Mouse (Mus musculus) limb, embryonic 11.5 days (tissue): ENCODE measurements around the gene Arl14ep. TPM values are rescaled to one million over a fixed set of nuclear protein-coding genes. Genes with fewer than 3 reads are reported as not detected.

Source experiments
- ATAC-seq: fragments of 200-750 bp; cut with Nextera tagmentation; 2 replicates; pipeline ENCODE4 v1.8.0; 2017; ENCODE audit warnings: low read depth; ENCODE audit not compliant: insufficient number of reproducible peaks, low FRiP score, low TSS enrichment
- DNase-seq: peaks from one replicate; pipeline ENCODE4 v3.0.0-alpha.2; 2015; ENCODE audit warnings: low spot score
- H3K27ac ChIP-seq: fragments of 300-500 bp; sonication (generic); replicated peaks from 2 replicates; pipeline ENCODE4 v1.5.1; 2014; ENCODE audit warnings: low read depth, mild to moderate bottlenecking, low read length
- H3K27me3 ChIP-seq: fragments of 300-500 bp; sonication (generic); 2 replicates; pipeline ENCODE4 v1.6.1; 2014; ENCODE audit warnings: mild to moderate bottlenecking, low read length, mixed read lengths; ENCODE audit not compliant: control insufficient read depth, insufficient read depth
- H3K36me3 ChIP-seq: fragments of 300-500 bp; sonication (generic); 2 replicates; pipeline ENCODE4 v1.6.1; 2014; ENCODE audit warnings: mild to moderate bottlenecking, low read length, moderate library complexity, mixed read lengths; ENCODE audit not compliant: control insufficient read depth, insufficient read depth
- H3K4me1 ChIP-seq: fragments of 300-500 bp; sonication (generic); 2 replicates; pipeline ENCODE4 v1.6.1; 2014; ENCODE audit warnings: low read length, mixed read lengths; ENCODE audit not compliant: control insufficient read depth, insufficient read depth
- H3K4me2 ChIP-seq: fragments of 300-500 bp; sonication (generic); 2 replicates; pipeline ENCODE4 v1.6.1; 2014; ENCODE audit warnings: low read depth, mild to moderate bottlenecking, moderate library complexity; ENCODE audit not compliant: severe bottlenecking
- H3K4me3 ChIP-seq: fragments of 300-500 bp; sonication (generic); 2 replicates; pipeline ENCODE4 v1.5.1; 2014; ENCODE audit warnings: low read depth, low read length
- H3K9ac ChIP-seq: fragments of 300-500 bp; sonication (generic); 2 replicates; pipeline ENCODE4 v1.6.1; 2014; ENCODE audit warnings: mild to moderate bottlenecking, low read length
- H3K9me3 ChIP-seq: fragments of 300-500 bp; sonication (generic); 2 replicates; pipeline ENCODE4 v1.6.1; 2016; ENCODE audit warnings: low read length; ENCODE audit not compliant: control insufficient read depth
- WGBS: fragments of 180-500 bp; shearing (Covaris S2); extraction: QIAGEN DNeasy Blood & Tissue Kit; methylation state at CpG from one replicate; pipeline ENCODE4 v1.1.7; 2014; 5-methylcytosine and 5-hydroxymethylcytosine counted together
- polyA plus RNA-seq: library from polyadenylated mRNA; unstranded; fragments of >200 nt; fragmentation: Nextera tagmentation; extraction: Ambion mirVana; gene quantifications from 2 replicates; pipeline ENCODE4 v1.2.1, GENCODE M21; 2014

The Arl14ep gene
- polyA plus RNA-seq, 1 experiment from 2014 or later = 63.1 TPM

- 85% methylated on average over 3 of the region's 3 CpGs for WGBS
Measured at GRCm38 (mm10) chr2:106961650-106962049, 12.6 kb downstream of the Arl14ep start.

DNA sequence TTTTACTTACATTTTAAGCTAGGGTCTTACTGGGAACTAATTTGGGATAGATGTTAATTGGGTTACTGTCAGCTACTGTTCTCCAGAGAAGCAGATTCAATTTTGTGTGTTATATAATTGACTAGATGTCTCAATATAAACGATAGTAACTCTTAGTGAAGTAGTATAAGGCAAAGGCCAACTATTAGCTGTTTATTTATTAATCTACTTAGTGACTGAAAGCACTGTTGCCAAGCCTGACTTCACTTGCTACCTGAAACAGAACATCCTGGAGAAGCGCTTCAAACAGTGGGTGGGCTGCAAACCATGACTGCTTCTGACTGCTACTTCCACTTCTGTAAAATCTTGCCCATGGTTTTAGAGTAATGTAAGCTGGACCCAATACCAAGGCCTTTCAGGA lies 13.2 kb downstream of the Arl14ep start:
- WGBS = 95% methylated on average over 2 of the region's 2 CpGs
- Histone ChIP-seq H3K36me3 (no peaks in the 10 kb centered on the region), H3K4me2 (no peak overlapping the region), H3K4me3 (no peak overlapping the region), H3K27me3 (no peaks in the 10 kb centered on the region), H3K9me3 (no peaks in the 10 kb centered on the region), H3K4me1 (no peaks in the 10 kb centered on the region), H3K27ac (no peak overlapping the region), H3K9ac (no peak overlapping the region)
- no peak for ATAC-seq
- no peak for DNase-seq

More at GRCm38 (mm10) chr2:106961650-106962049, 12.6 kb downstream of the Arl14ep start:
- Histone ChIP-seq H3K9ac (no peak overlapping the region), H3K36me3 (no peaks in the 10 kb centered on the region), H3K27me3 (no peaks in the 10 kb centered on the region), H3K4me3 (no peak overlapping the region), H3K4me2 (no peak overlapping the region), H3K27ac (no peak overlapping the region), H3K4me1 (no peaks in the 10 kb centered on the region), H3K9me3 (no peaks in the 10 kb centered on the region)
- ATAC-seq (no peak), DNase-seq (no peak)

DNA sequence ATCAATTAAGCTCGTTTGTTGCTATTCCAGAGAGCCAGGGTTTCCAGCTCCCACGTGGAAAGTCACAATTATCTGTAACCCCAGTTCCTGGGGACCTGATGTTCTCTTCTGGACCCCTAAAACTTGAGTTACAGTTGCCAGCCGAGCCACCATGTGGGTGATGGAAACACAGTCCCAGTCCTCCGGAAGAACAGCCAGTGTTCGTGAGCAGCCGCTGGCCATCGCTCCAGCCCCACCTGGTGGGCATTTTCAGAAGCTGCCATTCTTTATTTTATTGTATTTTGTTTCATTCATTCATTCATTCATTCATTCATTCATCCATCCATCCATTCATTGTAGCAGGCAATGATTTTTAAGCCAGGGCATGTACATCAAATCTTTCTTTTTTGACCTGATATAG lies 14.0 kb downstream of the Arl14ep start:
- no peak overlapping the region for H3K9ac ChIP-seq
- H3K4me1 ChIP-seq = no peaks in the 10 kb centered on the region
- no peaks in the 10 kb centered on the region for H3K9me3 ChIP-seq
- DNase-seq (peak; percentile 62), ATAC-seq (no peak)
- no peaks in the 10 kb centered on the region for H3K27me3 ChIP-seq
- 32% methylated on average over 7 of the region's 7 CpGs for WGBS
- H3K36me3 ChIP-seq = no peaks in the 10 kb centered on the region
- no peak overlapping the region for H3K27ac ChIP-seq
- H3K4me2 ChIP-seq = no peak overlapping the region
- H3K4me3 ChIP-seq = no peak overlapping the region

GRCm38 (mm10) chr2:106959380-106959779 lies 14.8 kb downstream of the Arl14ep start:
- no peaks in the 10 kb centered on the region for H3K27me3 ChIP-seq
- WGBS = 88% methylated on average over 5 of the region's 5 CpGs
- no peak for ATAC-seq
- no peak overlapping the region for H3K4me3 ChIP-seq
- no peak for DNase-seq
- H3K27ac ChIP-seq = no peak overlapping the region
- H3K4me2 ChIP-seq = no peak overlapping the region
- no peaks in the 10 kb centered on the region for H3K36me3 ChIP-seq
- H3K4me1 ChIP-seq = peaks cover 2% of the 10 kb centered on the region; the same call in 1 of the 2 replicates
- H3K9ac ChIP-seq = no peak overlapping the region
- no peaks in the 10 kb centered on the region for H3K9me3 ChIP-seq

DNA sequence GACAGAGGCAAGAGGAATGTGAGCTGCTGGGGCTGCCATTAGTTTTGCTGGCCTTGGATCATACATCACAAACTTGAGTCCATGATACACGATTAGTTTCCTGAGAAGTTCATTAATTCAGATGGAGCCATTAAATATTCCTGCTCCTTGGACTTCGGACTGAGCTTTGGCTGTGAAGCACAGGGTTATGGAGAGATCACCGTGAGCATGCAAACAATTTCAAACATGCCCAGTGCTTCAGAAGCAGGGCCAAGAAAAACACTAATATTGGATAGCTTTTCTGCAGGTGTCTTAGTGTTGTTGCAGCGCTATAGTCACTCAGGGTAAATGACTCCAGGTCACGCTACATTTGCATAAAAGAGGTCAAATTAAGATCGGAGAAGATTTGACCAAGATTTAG lies 15.3 kb downstream of the Arl14ep start:
- Histone ChIP-seq H3K9ac (no peak overlapping the region), H3K27me3 (no peaks in the 10 kb centered on the region), H3K4me3 (no peak overlapping the region), H3K36me3 (no peaks in the 10 kb centered on the region), H3K27ac (no peak overlapping the region), H3K9me3 (no peaks in the 10 kb centered on the region), H3K4me2 (no peak overlapping the region), H3K4me1 (peaks cover 2% of the 10 kb centered on the region; the same call in 1 of the 2 replicates)
- ATAC-seq (no peak), DNase-seq (no peak)
- 89% methylated on average over 6 of the region's 6 CpGs for WGBS

GRCm38 (mm10) chr2:106956146-106956545 lies 18.1 kb downstream of the Arl14ep start:
- Histone ChIP-seq H3K36me3 (no peaks in the 10 kb centered on the region), H3K4me2 (no peak overlapping the region), H3K4me3 (no peak overlapping the region), H3K27me3 (no peaks in the 10 kb centered on the region), H3K9me3 (no peaks in the 10 kb centered on the region), H3K4me1 (peaks cover 2% of the 10 kb centered on the region; the same call in 1 of the 2 replicates), H3K27ac (no peak overlapping the region), H3K9ac (no peak overlapping the region)
- 62% methylated on average over 6 of the region's 6 CpGs for WGBS
- DNase-seq (no peak), ATAC-seq (no peak)

- Histone ChIP-seq H3K27ac (no peak overlapping the region), H3K4me3 (no peak overlapping the region), H3K4me1 (peaks cover 2% of the 10 kb centered on the region; the same call in 1 of the 2 replicates), H3K9ac (no peak overlapping the region), H3K27me3 (no peaks in the 10 kb centered on the region), H3K9me3 (no peaks in the 10 kb centered on the region), H3K4me2 (no peak overlapping the region), H3K36me3 (no peaks in the 10 kb centered on the region)
- ATAC-seq (no peak), DNase-seq (peak; percentile 40)
- WGBS = 19% methylated on average over 10 of the region's 10 CpGs
Measured at GRCm38 (mm10) chr2:106955621-106956020, 18.6 kb downstream of the Arl14ep start.

GRCm38 (mm10) chr2:106954975-106955374 lies 19.2 kb downstream of the Arl14ep start:
- ATAC-seq = no peak
- Histone ChIP-seq H3K4me2 (no peak overlapping the region), H3K4me1 (peaks cover 2% of the 10 kb centered on the region; the same call in 1 of the 2 replicates), H3K9ac (no peak overlapping the region), H3K4me3 (no peak overlapping the region), H3K36me3 (no peaks in the 10 kb centered on the region), H3K9me3 (no peaks in the 10 kb centered on the region), H3K27me3 (no peaks in the 10 kb centered on the region), H3K27ac (no peak overlapping the region)
- 72% methylated on average over 6 of the region's 6 CpGs for WGBS
- DNase-seq = no peak

- no peak overlapping the region for H3K9ac ChIP-seq
- ATAC-seq (no peak), DNase-seq (no peak)
- no peak overlapping the region for H3K27ac ChIP-seq
- WGBS = 97% methylated on average over 1 of the region's 1 CpGs
- H3K4me2 ChIP-seq = no peak overlapping the region
- H3K9me3 ChIP-seq = no peaks in the 10 kb centered on the region
- no peaks in the 10 kb centered on the region for H3K27me3 ChIP-seq
- H3K4me3 ChIP-seq = no peak overlapping the region
- no peaks in the 10 kb centered on the region for H3K36me3 ChIP-seq
- H3K4me1 ChIP-seq = no peaks in the 10 kb centered on the region
Measured at GRCm38 (mm10) chr2:106942451-106942850, 31.8 kb downstream of the Arl14ep start.
